In genomic region chr10:126840266-126840665, GRCm38 (mm10) we compare ENCODE assay signal across 21 mouse cellular contexts.
DNase-seq lines count a peak whose midpoint lies in the region; ATAC-seq and TF ChIP-seq lines count a peak whose summit lies in the region.
"Had no signal": no experiment of that assay in that cellular context is flagged by ENCODE, and none has a peak within 500 bp of the region (broad histone marks: within the 10 kb centered on the region; RNA-seq: fewer than 3 reads in every experiment).

No protein-coding gene starts in this region.

- peak; percentile 24 for TF ChIP-seq CTCF in heart, adult 2 months (IDR thresholded peaks at IDR 0.05)
- peak; percentile 39 for TF ChIP-seq CTCF in lung, postnatal 0 days (IDR thresholded peaks at IDR 0.05)
- peak; percentile 51 for TF ChIP-seq CTCF in stomach, postnatal 0 days (IDR thresholded peaks at IDR 0.05; ENCODE audit: low read depth)

- H3K9ac ChIP-seq in heart, adult 2 months (ENCODE audit: low read depth, low read length), result no peak overlapping the region
- no peak overlapping the region for H3K9ac ChIP-seq in lung, postnatal 0 days (replicated peaks; ENCODE audit: low read depth)
- H3K9ac ChIP-seq in stomach, postnatal 0 days (ENCODE audit: low read length), result no peak overlapping the region
- H3K9ac ChIP-seq: embryonic facial prominence, embryonic 13.5 days; hindbrain, embryonic 12.5 days; midbrain, embryonic 12.5 days had no signal

- H3K36me3 ChIP-seq in heart, adult 2 months (ENCODE audit: control insufficient read depth, insufficient read depth, low read length), result no peaks in the 10 kb centered on the region
- H3K36me3 ChIP-seq in lung, postnatal 0 days (ENCODE audit: insufficient read depth, low read length), result no peaks in the 10 kb centered on the region
- no peaks in the 10 kb centered on the region for H3K36me3 ChIP-seq in stomach, postnatal 0 days (ENCODE audit: control insufficient read depth, insufficient read depth, low read length)
- H3K36me3 ChIP-seq: embryonic facial prominence, embryonic 13.5 days; heart, embryonic 10.5 days; hindbrain, embryonic 12.5 days; midbrain, embryonic 12.5 days had no signal

- no peak for TF ChIP-seq POLR2A in heart, adult 2 months (IDR thresholded peaks at IDR 0.05; ENCODE audit: insufficient read depth, low read depth, low read length)

- no peak overlapping the region for H3K27ac ChIP-seq in heart, adult 2 months
- no peak overlapping the region for H3K27ac ChIP-seq in lung, postnatal 0 days (ENCODE audit: low read length)
- H3K27ac ChIP-seq in stomach, postnatal 0 days (replicated peaks), result no peak overlapping the region
- H3K27ac ChIP-seq: embryonic facial prominence, embryonic 13.5 days; heart, embryonic 10.5 days; hindbrain, embryonic 12.5 days; midbrain, embryonic 12.5 days had no signal

- no peak for TF ChIP-seq EP300 in heart, adult 2 months (IDR thresholded peaks at IDR 0.05; ENCODE audit: insufficient read depth, low read depth, low read length)
- no peak for TF ChIP-seq EP300 in lung, postnatal 0 days (IDR thresholded peaks at IDR 0.05)
- no peak for TF ChIP-seq EP300 in stomach, postnatal 0 days (optimal IDR thresholded peaks at IDR 0.05)

- no peak for ATAC-seq in lung, postnatal 0 days
- peak; percentile 60; the same call in 1 of the 2 replicates for ATAC-seq in common myeloid progenitor, adult 5-6 weeks (replicated peaks; ENCODE audit: low read depth, poor library complexity, severe bottlenecking)
- no peak for ATAC-seq in stomach, postnatal 0 days (ENCODE audit: low FRiP score, low TSS enrichment)
- no peak for ATAC-seq in activated CD4-positive, CD25-positive, alpha-beta regulatory T cell, adult 4 months

- H3K4me2 ChIP-seq in lung, postnatal 0 days (replicated peaks; ENCODE audit: low read depth, low read length), result no peak overlapping the region
- H3K4me2 ChIP-seq in stomach, postnatal 0 days (replicated peaks; ENCODE audit: low read depth), result no peak overlapping the region
- H3K4me2 ChIP-seq: embryonic facial prominence, embryonic 13.5 days; hindbrain, embryonic 12.5 days; midbrain, embryonic 12.5 days had no signal

- intact Hi-C loops in heart, adult 2 months (cut with DNase I), result no loop called here

- no peaks in the 10 kb centered on the region for H3K27me3 ChIP-seq in heart, adult 2 months (ENCODE audit: control insufficient read depth, insufficient read depth, low read length)
- H3K27me3 ChIP-seq in lung, postnatal 0 days (replicated peaks; ENCODE audit: insufficient read depth, low read length), result no peaks in the 10 kb centered on the region
- no peaks in the 10 kb centered on the region for H3K27me3 ChIP-seq in stomach, postnatal 0 days (ENCODE audit: control insufficient read depth, insufficient read depth, low read length)
- H3K27me3 ChIP-seq: embryonic facial prominence, embryonic 13.5 days; hindbrain, embryonic 12.5 days; midbrain, embryonic 12.5 days had no signal

- no peak for DNase-seq in heart, adult 2 months
- DNase-seq in heart, adult 9 months (ENCODE audit: low spot score in 2 of 2), result no peak
- DNase-seq in lung, postnatal 0 days (ENCODE audit: low spot score), result no peak
- no peak for DNase-seq in lung, postnatal 36 days
- DNase-seq in stomach, postnatal 0 days (ENCODE audit: low spot score), result no peak
- no peak for DNase-seq in spleen, postnatal 10 days (ENCODE audit: low spot score in 2 of 2)
- DNase-seq: adrenal gland, postnatal 25 days; cerebellum, adult 8-10 months; gastrocnemius, postnatal 10 days; heart, postnatal 10 days; kidney, adult 11 months; kidney, postnatal 36 days; lung, postnatal 14 days; retina, postnatal 1 day; thymus, adult 2 months had no signal

- no peaks in the 10 kb centered on the region for H3K79me2 ChIP-seq in heart, adult 2 months (replicated peaks; ENCODE audit: control insufficient read depth, insufficient read depth, low read length)

- H3K4me1 ChIP-seq in heart, adult 2 months (ENCODE audit: control insufficient read depth, insufficient read depth, low read length), result no peaks in the 10 kb centered on the region
- H3K4me1 ChIP-seq in lung, postnatal 0 days (ENCODE audit: insufficient read depth, low read depth, low read length), result no peaks in the 10 kb centered on the region
- no peaks in the 10 kb centered on the region for H3K4me1 ChIP-seq in stomach, postnatal 0 days (replicated peaks; ENCODE audit: control insufficient read depth, insufficient read depth)
- H3K4me1 ChIP-seq: heart, embryonic 10.5 days had no signal

- no peak overlapping the region for H3K4me3 ChIP-seq in heart, adult 2 months
- no peak overlapping the region for H3K4me3 ChIP-seq in lung, postnatal 0 days (ENCODE audit: low read depth, low read length)
- H3K4me3 ChIP-seq in stomach, postnatal 0 days (ENCODE audit: low read depth, low read length), result no peak overlapping the region
- H3K4me3 ChIP-seq: embryonic facial prominence, embryonic 13.5 days; heart, embryonic 10.5 days; hindbrain, embryonic 12.5 days; midbrain, embryonic 12.5 days had no signal

- H3K9me3 ChIP-seq in lung, postnatal 0 days (ENCODE audit: low read length), result no peaks in the 10 kb centered on the region
- H3K9me3 ChIP-seq in stomach, postnatal 0 days (ENCODE audit: control insufficient read depth, low read length), result no peaks in the 10 kb centered on the region
- H3K9me3 ChIP-seq: embryonic facial prominence, embryonic 13.5 days; heart, embryonic 10.5 days; hindbrain, embryonic 12.5 days had no signal
